Mouse (Mus musculus) kidney, embryonic 14.5 days (tissue): Measurements from ENCODE around the gene Cox4i1. TPM values are rescaled to one million over a fixed set of nuclear protein-coding genes. Genes with fewer than 3 reads are reported as not detected.

Experiments
- ATAC-seq: fragments of 200-750 bp; cut with Nextera tagmentation; 2 replicates; pipeline ENCODE4 v1.8.0; 2017; ENCODE audit warnings: moderate number of reproducible peaks, mild to moderate bottlenecking, moderate TSS enrichment, moderate library complexity; ENCODE audit not compliant: low FRiP score, low TSS enrichment
- H3K27ac ChIP-seq: fragments of 300-500 bp; sonication (generic); 2 replicates; pipeline ENCODE4 v1.5.1; 2014; ENCODE audit warnings: low read depth, mild to moderate bottlenecking, low read length, moderate library complexity, mixed read lengths
- H3K27me3 ChIP-seq: fragments of 300-500 bp; sonication (generic); 2 replicates; pipeline ENCODE4 v1.6.1; 2014; ENCODE audit warnings: mild to moderate bottlenecking, low read length; ENCODE audit not compliant: control insufficient read depth, insufficient read depth
- H3K36me3 ChIP-seq: fragments of 300-500 bp; sonication (generic); 2 replicates; pipeline ENCODE4 v1.6.1; 2014; ENCODE audit warnings: low read length, mixed read lengths; ENCODE audit not compliant: control insufficient read depth, insufficient read depth
- H3K4me1 ChIP-seq: fragments of 300-500 bp; sonication (generic); 2 replicates; pipeline ENCODE4 v1.6.1; 2014; ENCODE audit warnings: low read length, mixed read lengths; ENCODE audit not compliant: control insufficient read depth, insufficient read depth
- H3K4me2 ChIP-seq: fragments of 300-500 bp; sonication (generic); replicated peaks from 2 replicates; pipeline ENCODE4 v1.6.1; 2014; ENCODE audit warnings: low read depth, mild to moderate bottlenecking, low read length
- H3K4me3 ChIP-seq: fragments of 300-500 bp; sonication (generic); 2 replicates; pipeline ENCODE4 v1.5.1; 2014; ENCODE audit warnings: mild to moderate bottlenecking, low read length
- H3K9ac ChIP-seq: fragments of 300-500 bp; sonication (generic); 2 replicates; pipeline ENCODE4 v1.6.1; 2014; ENCODE audit warnings: low read depth, mild to moderate bottlenecking, low read length, moderate library complexity
- H3K9me3 ChIP-seq: fragments of 300-500 bp; sonication (generic); 2 replicates; pipeline ENCODE4 v1.6.1; 2016; ENCODE audit warnings: low read length; ENCODE audit not compliant: control insufficient read depth
- WGBS: fragments of 180-500 bp; shearing (Covaris S2); extraction: QIAGEN DNeasy Blood & Tissue Kit; methylation state at CpG from one replicate; pipeline ENCODE4 v1.1.7; 2014; 5-methylcytosine and 5-hydroxymethylcytosine counted together
- polyA plus RNA-seq: library from polyadenylated mRNA; unstranded; fragments of >200 nt; fragmentation: Nextera tagmentation; extraction: Ambion mirVana; gene quantifications from 2 replicates; pipeline ENCODE4 v1.2.1, GENCODE M21; 2014

Gene Cox4i1
- polyA plus RNA-seq, 1 experiment from 2014 or later, result 1,059 TPM

DNA sequence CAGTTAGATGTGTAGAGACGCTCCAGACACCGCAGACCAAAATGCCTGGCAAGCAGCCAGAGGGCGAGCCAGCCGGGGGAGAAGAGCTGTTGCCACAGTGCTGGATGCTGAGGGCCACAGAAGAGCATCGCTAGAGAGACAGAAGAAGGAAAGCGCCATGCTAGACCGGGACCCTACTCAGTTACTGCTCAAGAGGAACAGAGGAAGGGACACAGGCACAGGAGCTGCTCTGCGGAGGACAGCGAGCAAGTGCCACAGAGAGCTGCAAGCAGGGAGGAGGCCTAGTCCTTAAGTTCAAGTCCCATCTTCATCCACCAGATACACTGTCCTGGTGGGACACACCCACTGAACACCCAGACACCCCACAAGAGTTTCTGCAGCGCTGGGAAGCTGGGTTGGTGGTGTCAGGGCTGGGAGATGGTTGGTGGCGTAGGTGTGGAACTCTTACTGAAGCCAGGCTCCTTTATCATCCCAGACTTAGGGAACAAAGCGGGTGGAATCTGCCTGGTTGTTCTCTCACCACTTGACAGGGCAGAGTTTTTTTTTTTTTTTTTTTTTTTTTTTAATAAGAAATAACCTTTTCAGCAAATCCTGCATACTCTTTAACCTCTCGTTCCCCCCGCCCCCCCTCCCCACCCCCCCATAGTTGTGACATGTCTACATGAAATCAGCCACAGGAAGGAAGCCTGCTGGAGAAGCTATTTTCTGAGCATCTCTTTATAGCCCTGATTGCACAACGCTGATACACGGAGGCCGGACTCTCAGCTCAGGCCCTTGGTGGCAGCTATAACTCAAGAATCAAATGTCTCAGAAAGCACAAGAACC, 29.3 kb downstream of the Cox4i1 start:
- Histone ChIP-seq H3K36me3 (no peaks in the 10 kb centered on the region), H3K27me3 (no peaks in the 10 kb centered on the region), H3K4me3 (no peak overlapping the region), H3K4me1 (peaks cover 24% of the 10 kb centered on the region), H3K9me3 (no peaks in the 10 kb centered on the region), H3K27ac (peak overlapping the region; percentile 33; the same call in 1 of the 2 replicates), H3K4me2 (no peak overlapping the region), H3K9ac (no peak overlapping the region)
- WGBS, result 64% methylated on average over 17 of the region's 17 CpGs
- no peak for ATAC-seq

DNA sequence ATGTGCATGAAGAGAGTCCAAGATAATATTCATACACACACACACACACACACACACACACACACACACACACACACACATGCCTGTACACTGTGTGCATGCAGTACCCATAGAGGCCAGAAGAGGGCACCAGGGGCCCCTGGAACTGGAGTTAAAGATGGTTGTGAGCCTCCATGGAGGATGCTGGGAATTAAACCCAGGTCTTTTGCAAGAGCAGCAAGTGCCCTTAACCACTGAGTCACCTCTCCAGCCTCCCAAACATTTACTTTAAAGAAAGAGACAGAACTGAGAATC, 29.9 kb downstream of the Cox4i1 start:
- H3K4me2 ChIP-seq, result no peak overlapping the region
- no peaks in the 10 kb centered on the region for H3K36me3 ChIP-seq
- H3K4me3 ChIP-seq, result no peak overlapping the region
- peaks cover 22% of the 10 kb centered on the region for H3K4me1 ChIP-seq
- no peak overlapping the region for H3K27ac ChIP-seq
- ATAC-seq, result no peak
- no peaks in the 10 kb centered on the region for H3K27me3 ChIP-seq
- no peaks in the 10 kb centered on the region for H3K9me3 ChIP-seq
- no peak overlapping the region for H3K9ac ChIP-seq

DNA sequence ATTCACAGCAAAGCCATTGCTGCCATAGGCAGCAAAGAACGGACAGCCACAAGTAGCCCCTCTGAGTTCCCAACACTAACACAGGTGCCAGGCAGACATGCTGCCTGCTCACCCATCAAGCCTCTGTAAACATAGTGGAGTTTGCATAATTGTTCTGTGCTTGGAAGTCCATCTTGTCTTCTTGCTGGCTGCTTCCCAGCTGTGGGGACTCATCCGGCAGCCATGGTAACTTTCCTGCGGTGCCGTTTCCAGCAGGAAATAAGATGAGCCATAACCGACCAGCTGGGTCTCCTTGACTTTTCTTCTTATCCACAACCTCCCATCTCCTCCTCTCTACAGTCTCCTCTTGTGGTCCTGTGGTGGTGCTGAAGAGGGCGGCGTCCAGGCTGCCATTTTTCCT, 30.4 kb downstream of the Cox4i1 start:
- ATAC-seq, result no peak
- WGBS, result 74% methylated on average over 7 of the region's 7 CpGs

DNA sequence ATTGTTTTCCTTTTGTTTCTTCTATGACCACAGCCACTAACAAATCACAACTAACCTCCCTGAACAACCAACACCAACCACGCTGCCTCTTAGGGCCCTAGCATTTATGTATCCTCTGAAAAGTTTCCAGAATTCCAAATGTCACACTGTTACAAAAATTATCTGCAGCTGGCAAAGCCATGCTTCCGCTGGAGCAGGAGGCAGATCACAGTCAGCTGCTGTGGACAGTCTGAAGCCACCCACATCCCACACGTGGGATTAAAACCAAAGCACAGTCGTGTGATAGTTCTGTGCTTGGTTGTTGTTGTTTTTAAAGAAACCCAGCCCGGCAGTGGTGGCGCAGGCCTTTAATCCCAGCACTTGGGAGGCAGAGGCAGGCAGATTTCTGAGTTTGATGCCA, 31.1 kb downstream of the Cox4i1 start:
- Histone ChIP-seq H3K36me3 (no peaks in the 10 kb centered on the region), H3K9me3 (no peaks in the 10 kb centered on the region), H3K9ac (no peak overlapping the region), H3K27ac (peak overlapping the region; percentile 11; the same call in 1 of the 2 replicates), H3K4me2 (no peak overlapping the region), H3K4me3 (no peak overlapping the region), H3K4me1 (peaks cover 16% of the 10 kb centered on the region), H3K27me3 (no peaks in the 10 kb centered on the region)
- WGBS, result 66% methylated on average over 6 of the region's 6 CpGs
- ATAC-seq, result no peak

More for the DNA sequence above, 30.4 kb downstream of the Cox4i1 start:
- Histone ChIP-seq H3K36me3 (no peaks in the 10 kb centered on the region), H3K4me2 (no peak overlapping the region), H3K27ac (0 out of 2 replicates have a peak overlapping the region, but pooled peaks have one; percentile 11), H3K4me3 (no peak overlapping the region), H3K9me3 (no peaks in the 10 kb centered on the region), H3K4me1 (peaks cover 20% of the 10 kb centered on the region), H3K27me3 (no peaks in the 10 kb centered on the region), H3K9ac (no peak overlapping the region)

DNA sequence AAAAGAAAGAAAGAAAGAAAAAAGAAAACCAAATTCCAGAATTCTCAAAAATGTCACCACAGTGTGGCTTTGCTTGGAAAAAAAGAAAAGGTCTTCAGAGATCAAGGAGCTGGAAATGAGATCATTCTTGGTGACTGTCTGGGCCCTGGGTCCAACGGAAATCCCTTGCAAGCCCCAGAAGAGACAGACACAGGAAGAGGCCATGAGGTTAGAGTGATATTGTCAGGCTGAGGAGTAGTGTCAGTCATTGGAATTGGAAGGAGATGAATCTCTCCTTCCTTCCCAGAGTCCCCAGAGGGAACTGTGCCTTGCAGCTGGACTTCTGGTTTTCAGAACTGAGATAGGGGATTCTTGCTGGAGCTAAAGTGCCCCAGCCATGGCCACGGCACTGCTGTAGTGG, 31.5 kb downstream of the Cox4i1 start:
- Histone ChIP-seq H3K27ac (no peak overlapping the region), H3K4me3 (no peak overlapping the region), H3K9ac (no peak overlapping the region), H3K4me2 (no peak overlapping the region), H3K36me3 (no peaks in the 10 kb centered on the region), H3K4me1 (peaks cover 12% of the 10 kb centered on the region), H3K9me3 (no peaks in the 10 kb centered on the region), H3K27me3 (no peaks in the 10 kb centered on the region)
- 76% methylated on average over 2 of the region's 2 CpGs for WGBS
- no peak for ATAC-seq

DNA sequence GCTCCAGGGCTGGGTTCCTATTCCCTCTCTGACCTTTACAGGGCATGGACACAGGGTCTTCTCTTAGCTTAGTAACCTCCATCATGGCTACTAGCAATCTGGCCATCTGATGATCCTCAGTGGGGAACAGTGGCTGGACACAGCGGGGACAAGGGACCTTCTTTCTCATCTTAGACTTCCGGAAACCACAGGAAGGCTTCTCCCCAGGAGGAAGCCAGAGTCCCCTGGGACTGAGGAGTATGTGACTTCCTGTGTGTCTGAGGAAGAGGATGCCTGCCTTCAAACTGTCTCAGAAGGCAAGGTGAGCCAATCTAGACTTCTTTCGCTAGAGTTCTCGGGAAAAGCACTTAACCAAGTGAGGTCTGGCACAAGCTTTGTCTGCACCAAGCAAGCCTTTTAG, 32.0 kb downstream of the Cox4i1 start:
- WGBS, result 87% methylated on average over 4 of the region's 4 CpGs
- Histone ChIP-seq H3K9me3 (no peaks in the 10 kb centered on the region), H3K4me1 (peaks cover 12% of the 10 kb centered on the region), H3K27me3 (no peaks in the 10 kb centered on the region), H3K27ac (no peak overlapping the region), H3K4me3 (no peak overlapping the region), H3K4me2 (no peak overlapping the region), H3K36me3 (no peaks in the 10 kb centered on the region), H3K9ac (no peak overlapping the region)
- ATAC-seq, result no peak

DNA sequence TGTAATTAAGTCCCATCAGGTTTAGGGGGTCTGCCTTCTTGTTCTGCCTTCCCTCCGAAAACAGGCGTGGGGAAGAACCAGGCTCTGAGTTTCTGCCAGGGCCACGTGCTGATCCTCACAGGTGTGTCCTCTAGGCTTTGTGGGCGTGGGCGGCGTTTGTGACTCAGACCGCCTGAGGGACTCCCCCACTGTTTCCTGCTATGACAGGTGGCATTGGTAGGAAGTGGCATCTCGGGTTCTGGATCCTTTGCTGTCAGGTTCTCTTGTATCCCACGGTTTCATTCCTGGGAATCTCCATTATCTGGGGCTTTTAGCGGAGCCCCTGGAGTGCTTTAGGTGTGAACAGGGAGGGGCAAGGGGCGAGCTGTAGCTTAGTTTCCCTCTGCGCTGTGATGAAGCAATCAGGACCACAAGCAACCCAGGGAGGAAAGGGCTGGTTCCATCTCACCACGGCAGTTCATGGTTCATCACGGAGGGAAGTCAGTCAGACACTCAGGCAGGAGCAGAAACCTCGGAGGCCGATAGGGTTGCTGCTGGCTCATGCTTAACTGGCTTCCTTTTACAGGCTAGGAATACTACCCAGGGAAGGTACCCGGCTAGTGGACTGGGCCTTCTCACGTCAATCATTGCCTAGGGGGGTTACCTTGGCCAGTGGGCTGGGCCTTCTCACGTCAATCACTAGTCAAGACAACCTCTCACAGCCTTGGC, 33.9 kb downstream of the Cox4i1 start:
- no peaks in the 10 kb centered on the region for H3K9me3 ChIP-seq
- no peaks in the 10 kb centered on the region for H3K36me3 ChIP-seq
- no peak for ATAC-seq
- no peaks in the 10 kb centered on the region for H3K27me3 ChIP-seq
- 44% methylated on average over 19 of the region's 19 CpGs for WGBS
- no peak overlapping the region for H3K27ac ChIP-seq
- H3K4me3 ChIP-seq, result no peak overlapping the region
- peaks cover 6% of the 10 kb centered on the region; the same call in 1 of the 2 replicates for H3K4me1 ChIP-seq
- no peak overlapping the region for H3K4me2 ChIP-seq
- H3K9ac ChIP-seq, result no peak overlapping the region

DNA sequence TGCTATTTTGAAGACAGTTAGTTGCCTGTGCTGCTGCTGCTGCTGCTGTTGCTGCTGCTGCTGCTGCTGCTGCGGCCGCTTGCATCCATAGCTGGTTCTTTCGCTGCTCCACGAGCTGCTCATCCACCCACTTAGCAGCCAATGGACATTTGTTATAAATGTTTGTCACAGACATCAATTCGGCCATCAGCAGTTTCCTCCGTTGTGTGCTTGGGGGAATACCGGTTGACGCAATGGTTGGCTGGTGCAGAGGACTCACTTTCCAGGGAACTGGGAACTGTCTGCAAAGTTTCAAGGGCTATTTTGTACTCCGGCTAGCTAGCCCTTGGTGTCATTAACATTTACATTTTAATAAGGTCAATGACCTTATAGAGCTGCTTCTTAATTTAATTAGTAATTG, 36.2 kb downstream of the Cox4i1 start:
- Histone ChIP-seq H3K9me3 (no peaks in the 10 kb centered on the region), H3K9ac (no peak overlapping the region), H3K4me1 (0 out of 2 replicates have a peak, but pooled peaks cover 2% of the 10 kb centered on the region), H3K27ac (no peak overlapping the region), H3K36me3 (no peaks in the 10 kb centered on the region), H3K4me2 (no peak overlapping the region), H3K27me3 (no peaks in the 10 kb centered on the region), H3K4me3 (no peak overlapping the region)
- ATAC-seq, result no peak
- 25% methylated on average over 9 of the region's 9 CpGs for WGBS

DNA sequence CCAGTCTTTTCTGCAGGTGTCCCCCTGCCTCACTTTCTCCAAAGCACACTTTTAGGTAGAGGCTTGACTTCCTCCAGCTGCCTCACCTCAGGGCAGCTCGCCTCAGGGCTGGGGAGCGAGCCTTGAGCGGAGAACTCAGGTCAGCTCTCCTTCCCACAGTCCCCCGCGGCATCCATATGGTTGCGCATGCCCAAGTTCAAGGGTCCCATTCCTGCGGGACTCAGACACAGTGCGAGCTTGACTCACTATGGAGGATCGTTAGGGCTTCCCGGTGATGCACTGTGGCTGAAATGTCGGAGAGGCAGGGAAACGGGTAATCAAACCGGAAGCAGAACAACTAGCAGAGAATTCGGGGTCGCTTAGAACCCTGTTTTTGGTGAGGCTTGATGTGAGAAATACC, 37.1 kb downstream of the Cox4i1 start:
- ATAC-seq, result no peak
- no peak overlapping the region for H3K4me2 ChIP-seq
- H3K9me3 ChIP-seq, result no peaks in the 10 kb centered on the region
- H3K4me3 ChIP-seq, result no peak overlapping the region
- 68% methylated on average over 15 of the region's 15 CpGs for WGBS
- no peak overlapping the region for H3K9ac ChIP-seq
- H3K27me3 ChIP-seq, result no peaks in the 10 kb centered on the region
- 0 out of 2 replicates have a peak, but pooled peaks cover 2% of the 10 kb centered on the region for H3K4me1 ChIP-seq
- H3K27ac ChIP-seq, result no peak overlapping the region
- H3K36me3 ChIP-seq, result no peaks in the 10 kb centered on the region
